Mouse (Mus musculus) gastrocnemius, postnatal 4 days (tissue): Measurements from ENCODE around the gene Nop9. TPM values are rescaled to one million over a fixed set of nuclear protein-coding genes. Genes with fewer than 3 reads are reported as not detected.
A peak's percentile ranks its signal among the peaks of the same experiment; 100 is the strongest.

Experiments used
- DNase-seq, 2 experiments: peaks; one replicate each; pipeline ENCODE4 v3.0.0; 2021 to 2022; ENCODE audit warnings: low spot score in 2 of 2, mixed read lengths in 2 of 2
- total RNA-seq, 2 experiments: library from RNA; stranded (reverse); gene quantifications; 2 replicates each; pipeline ENCODE4 v1.2.3; 2021

Gene Nop9
- total RNA-seq, 2 experiments from 2014 or later = 16.9 to 18.5 TPM

GRCm38 (mm10) chr14:55726261-55726660 lies 19.2 kb upstream of the Nop9 start:
- no peak for DNase-seq

DNA sequence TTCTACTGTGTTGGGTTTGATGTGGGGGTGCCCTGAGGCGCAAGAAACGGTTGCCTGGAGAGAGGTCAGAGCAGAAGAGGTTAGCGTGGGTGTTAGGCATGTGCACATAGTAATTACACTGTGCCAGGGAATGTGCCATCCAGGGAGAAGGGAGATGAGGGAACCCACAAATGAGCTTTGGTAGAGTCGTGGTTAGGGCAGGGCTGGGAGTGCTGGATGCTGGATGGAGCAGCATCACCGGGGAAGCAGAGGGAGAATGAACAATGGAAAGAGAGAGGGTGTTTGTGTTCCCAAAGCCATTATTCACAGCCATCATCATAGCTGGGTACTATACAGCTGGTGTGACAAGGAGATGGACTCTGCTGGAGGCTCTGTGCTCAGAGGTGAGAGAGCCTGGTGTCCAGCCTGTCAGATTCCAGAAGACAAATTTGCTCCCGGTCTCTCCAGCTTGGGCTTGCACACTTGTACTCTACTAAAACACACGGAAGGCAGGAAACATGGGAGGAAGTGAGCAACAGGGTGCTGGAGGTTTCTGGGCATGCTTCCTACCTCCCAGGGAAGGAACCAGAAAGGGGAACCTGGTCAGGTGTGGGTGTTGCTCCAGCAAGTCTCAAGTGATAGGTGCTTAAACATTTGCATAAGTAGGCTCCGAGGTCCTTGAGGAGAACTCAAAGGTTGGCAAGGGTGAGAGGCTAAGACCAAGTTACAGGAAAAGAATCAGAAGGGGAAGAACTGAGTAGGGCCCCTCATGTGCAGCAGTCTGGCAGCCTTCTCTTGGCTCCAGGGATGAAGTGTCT lies 17.4 kb upstream of the Nop9 start:
- DNase-seq = no peak

DNA sequence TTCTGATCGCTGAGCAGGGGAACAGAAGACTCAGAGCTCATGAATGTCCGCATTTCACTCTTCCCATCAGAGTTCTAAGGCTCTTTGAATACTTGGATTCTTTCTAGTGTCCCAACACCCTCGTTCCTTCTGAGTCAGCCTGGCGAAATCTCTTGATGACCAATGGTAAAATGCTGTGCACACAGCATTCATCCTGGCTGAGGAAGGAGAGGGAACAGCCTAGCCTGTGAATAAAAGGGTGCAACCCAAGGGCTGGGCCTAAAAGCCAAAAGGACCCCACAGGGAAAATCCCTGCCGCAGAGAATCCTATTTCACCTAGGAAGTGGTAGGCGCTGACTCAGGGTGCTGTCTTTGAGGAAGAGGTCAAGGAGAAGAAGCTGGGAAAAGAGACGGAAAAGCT lies 15.4 kb upstream of the Nop9 start:
- no peak for DNase-seq

DNA sequence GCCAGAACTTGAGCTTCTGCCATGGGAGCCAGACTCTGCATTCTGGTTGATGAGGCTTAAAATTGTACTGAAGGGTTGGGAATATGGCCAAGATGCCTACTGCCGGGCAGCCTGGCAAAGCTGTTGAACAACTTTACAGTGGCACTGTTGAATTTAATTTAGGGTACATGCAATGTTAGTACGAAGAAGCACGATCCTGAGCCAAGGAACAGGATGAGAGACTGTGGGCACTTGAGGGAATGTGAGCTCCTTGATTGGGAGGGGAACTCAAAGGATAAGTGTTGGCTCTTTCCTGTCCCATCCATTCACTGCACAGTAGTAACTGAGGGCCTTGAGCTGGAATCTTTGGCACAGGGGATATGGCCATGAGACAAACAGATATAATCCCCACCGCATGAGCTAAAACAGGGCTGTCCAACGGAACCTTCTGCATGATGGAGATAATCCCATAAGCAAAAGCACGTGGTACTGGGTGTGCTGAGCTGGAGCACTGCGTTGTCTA lies 14.9 kb upstream of the Nop9 start:
- DNase-seq = no peak

- DNase-seq = no peak
These were observed 11.6 kb upstream of the Nop9 start for GRCm38 (mm10) chr14:55733889-55734288.

DNA sequence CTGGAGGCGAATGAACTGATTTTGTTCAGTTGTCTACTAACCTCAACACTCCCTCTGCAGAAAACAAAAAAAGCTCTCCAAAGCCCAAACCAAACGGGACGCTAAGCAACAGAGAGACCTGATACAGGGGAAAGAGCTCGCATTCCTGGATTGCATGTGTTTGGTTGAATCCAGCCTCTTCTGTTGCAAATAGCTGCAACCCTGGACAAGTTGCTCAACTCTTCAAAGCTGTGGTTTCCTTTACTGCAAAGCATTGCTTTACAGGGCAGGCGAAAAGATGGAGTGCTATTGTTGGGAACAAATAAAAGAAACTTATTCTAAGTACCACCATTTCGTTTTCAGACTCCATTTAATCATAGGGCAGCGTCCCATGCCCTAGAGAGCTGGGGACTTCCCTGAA lies 10.6 kb upstream of the Nop9 start:
- DNase-seq = no peak

GRCm38 (mm10) chr14:55735334-55735733 lies 10.2 kb upstream of the Nop9 start:
- no peak for DNase-seq

DNA sequence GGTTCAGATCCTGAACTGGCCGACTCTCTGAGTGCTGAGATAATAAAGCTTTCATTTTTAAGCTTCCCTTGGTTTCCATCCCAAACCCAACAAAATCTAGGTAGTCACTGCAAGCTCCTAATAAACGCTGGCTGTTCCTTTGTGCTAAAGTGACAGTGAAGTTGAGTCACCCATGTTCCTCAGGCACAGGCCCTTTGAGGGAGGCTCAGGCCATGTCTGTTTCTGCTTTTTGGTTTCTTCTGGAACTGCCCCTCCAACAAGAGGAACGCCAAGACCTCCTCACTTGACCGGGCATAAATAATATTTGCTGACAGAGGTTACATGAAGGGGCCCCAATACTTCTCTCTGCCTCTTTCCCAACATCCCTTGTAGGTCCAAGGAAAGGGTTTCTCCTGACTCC lies 9.7 kb upstream of the Nop9 start:
- no peak for DNase-seq

DNA sequence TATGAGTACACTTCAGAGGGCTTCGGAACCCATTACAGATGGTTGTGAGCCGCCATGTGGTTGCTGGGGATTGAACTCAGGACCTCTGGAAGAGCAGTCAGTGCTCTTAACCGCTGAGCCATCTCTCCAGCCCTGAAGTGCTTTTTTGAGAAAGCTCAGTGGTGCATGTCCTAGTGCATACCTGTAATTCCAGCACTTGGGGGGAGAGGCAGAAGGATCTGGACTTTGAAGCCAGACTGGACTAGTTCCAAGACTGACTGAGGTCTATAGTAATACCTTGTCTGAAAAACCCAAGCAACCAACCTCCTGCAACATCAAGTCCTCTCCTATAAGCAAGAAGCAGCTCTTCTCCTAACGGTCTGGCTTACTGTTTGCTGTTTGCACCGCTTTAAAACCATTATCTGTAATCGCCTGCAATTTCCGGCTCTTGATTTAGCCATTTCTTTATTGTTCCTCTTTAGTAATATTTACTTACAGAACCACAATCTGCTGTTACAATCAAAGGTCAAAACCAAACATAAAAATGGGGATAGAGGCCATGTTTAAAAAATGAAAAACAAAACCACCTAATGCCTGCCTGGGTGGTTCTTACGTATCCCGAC lies 8.3 kb upstream of the Nop9 start:
- DNase-seq = no peak

GRCm38 (mm10) chr14:55743711-55744110 lies 1.8 kb upstream of the Nop9 start:
- DNase-seq = peak; percentile 83 to 87

- DNase-seq = no peak
These were observed 356 bp downstream of the Nop9 start for GRCm38 (mm10) chr14:55745861-55746237.

DNA sequence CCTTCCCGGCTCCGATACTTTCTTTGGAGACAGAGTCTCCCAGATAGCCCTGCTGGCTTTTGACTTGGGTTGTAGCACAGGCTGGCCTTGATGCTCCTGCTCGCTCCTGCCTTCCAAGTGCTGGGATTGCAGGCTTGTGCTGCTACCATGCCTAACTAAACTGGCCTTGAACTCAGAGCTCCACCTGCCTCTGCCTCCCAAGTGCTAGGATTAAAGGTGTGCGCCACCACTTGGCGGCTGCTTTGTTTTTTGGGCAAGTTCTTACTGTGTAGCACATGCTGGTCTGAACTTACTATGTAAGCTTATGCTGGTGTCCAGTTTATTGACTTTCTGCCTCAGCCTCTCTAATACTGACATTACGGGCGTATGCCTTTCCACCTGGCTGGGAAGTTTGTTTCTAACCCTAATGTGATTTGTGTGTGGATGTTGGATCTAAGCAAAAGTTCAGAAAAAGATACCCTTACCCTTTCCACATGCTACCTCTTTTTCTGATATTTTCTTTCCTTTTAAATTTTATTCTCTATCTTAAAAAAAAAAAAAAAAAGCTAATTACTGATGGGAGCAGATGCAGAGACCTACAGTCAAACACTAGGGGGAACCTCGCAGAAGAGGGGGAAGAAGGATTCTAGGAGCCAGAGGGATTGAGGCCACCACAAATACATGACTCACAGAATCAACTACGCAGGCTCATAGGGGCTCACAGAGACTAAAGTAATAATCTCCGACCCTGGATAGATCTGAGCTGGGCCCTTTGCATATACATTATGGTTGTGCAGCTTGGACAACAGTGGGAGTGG lies 1.8 kb downstream of the Nop9 start:
- DNase-seq = no peak

DNA sequence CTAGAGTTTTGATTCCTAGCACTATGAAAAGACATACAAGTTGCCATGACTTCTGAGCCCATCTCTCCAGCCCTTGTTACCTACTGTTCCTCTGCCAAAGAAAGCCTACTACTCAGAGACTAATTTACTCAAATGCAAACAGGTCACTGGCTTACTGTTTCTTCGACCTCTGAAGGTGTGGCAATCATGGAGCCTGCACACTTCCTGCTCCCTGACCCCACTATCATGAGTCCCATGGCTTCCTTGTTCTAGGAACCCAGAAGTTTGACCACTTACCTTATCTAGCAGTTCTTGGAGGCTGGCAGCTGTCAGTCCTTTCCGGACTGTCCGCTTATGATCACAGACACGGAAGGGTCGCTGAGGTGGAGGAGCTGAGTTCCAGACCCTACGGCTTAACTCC lies 12.1 kb downstream of the Nop9 start:
- DNase-seq = no peak

- no peak for DNase-seq
These were observed 12.9 kb downstream of the Nop9 start, which contains the start of gene Cideb for GRCm38 (mm10) chr14:55758363-55758784. Cideb (minus strand) TSS chr14:55758458.

DNA sequence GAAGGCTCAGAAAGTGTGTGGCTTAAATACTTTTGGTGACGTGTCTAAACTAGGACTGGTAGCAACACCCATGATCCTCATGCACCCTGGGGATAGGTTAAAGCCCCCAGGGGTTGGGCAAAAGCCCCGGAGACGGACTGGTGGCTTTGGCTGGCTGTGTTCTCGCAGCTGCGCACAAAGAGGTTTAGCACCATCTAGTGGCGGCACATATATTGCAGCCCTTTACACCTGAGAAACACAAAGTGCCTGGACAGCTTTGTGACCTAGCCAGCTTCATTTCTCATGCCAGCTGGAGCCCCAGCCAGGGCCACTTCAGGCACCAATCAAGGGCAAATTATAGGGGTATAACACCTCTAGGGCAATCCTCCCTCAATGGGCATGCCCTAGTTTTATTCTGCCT lies 14.7 kb downstream of the Nop9 start:
- peak; percentile 49 to 76 for DNase-seq

DNA sequence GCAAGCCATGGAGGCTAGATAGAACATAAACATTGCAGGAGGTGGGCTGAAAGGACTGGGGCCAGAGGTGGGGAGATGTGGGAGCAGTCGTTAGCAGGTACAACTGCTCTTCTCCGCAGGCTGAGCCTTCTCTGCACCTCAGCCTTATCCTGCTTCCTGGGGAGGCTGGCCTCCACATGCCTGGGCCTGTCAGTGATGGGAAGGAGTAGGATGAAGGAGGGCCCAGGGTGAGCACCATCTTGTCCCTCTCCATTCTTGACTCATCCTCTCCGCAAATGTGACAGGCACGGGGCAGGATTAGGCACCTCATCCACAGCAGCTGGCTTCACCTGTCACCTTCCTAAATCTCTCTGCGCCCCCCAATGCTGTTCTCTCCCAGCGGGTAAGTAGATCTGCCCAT lies 15.7 kb downstream of the Nop9 start, which contains the start of gene Ltb4r2:
Gene Ltb4r2 (plus strand): TSS at position 266 of the 400 bp plus-strand sequence.
- DNase-seq = no peak

DNA sequence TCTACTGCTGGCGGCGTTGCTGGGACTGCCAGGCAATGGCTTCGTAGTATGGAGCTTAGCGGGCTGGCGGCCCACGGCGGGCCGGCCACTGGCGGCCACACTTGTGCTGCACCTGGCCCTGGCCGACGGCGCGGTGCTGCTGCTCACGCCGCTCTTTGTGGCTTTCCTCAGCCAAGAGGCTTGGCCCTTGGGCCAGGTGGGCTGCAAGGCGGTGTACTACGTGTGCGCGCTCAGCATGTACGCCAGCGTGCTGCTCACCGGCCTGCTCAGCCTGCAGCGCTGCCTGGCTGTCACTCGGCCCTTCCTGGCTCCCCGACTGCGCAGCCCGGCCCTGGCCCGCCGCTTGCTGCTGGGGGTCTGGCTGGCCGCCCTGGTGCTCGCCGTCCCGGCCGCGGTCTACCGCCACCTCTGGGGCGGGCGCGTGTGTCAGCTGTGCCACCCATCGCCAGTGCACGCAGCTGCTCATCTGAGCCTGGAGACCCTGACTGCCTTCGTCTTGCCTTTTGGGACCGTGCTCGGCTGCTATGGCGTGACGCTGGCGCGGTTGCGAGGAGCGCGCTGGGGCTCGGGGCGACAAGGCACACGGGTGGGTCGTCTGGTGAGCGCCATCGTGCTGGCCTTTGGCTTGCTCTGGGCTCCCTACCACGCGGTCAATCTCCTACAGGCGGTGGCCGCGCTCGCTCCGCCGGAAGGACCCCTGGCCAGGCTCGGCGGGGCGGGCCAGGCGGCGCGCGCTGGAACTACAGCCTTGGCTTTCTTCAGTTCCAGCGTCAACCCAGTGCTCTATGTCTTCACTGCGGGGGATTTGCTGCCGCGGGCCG lies 16.7 kb downstream of the Nop9 start:
- DNase-seq = peak; percentile 50 to 64

GRCm38 (mm10) chr14:55763166-55763565 lies 17.7 kb downstream of the Nop9 start:
- no peak for DNase-seq

DNA sequence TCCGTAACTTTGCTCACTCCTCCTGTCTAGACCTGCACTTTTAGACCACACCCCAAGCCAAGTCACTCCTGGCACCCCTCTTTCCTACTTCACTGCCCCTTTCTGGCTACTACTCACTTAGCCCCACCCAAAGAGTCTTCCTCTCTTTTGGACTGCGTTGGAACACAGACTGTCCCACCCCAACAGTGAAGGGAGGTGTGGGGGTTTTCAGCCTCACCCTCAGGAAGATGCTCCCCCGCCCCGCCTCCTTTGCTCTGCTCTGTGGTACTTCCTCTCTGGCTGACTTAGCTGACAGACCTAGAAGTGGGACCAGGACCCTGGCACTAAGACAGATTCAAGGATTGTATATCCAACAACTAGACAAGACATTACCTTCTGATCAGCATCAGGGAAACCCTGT lies 20.2 kb downstream of the Nop9 start, which contains the start of gene Ltb4r1:
Gene Ltb4r1 (plus strand): TSS at position 267 of the 400 bp plus-strand sequence.
- no peak for DNase-seq

DNA sequence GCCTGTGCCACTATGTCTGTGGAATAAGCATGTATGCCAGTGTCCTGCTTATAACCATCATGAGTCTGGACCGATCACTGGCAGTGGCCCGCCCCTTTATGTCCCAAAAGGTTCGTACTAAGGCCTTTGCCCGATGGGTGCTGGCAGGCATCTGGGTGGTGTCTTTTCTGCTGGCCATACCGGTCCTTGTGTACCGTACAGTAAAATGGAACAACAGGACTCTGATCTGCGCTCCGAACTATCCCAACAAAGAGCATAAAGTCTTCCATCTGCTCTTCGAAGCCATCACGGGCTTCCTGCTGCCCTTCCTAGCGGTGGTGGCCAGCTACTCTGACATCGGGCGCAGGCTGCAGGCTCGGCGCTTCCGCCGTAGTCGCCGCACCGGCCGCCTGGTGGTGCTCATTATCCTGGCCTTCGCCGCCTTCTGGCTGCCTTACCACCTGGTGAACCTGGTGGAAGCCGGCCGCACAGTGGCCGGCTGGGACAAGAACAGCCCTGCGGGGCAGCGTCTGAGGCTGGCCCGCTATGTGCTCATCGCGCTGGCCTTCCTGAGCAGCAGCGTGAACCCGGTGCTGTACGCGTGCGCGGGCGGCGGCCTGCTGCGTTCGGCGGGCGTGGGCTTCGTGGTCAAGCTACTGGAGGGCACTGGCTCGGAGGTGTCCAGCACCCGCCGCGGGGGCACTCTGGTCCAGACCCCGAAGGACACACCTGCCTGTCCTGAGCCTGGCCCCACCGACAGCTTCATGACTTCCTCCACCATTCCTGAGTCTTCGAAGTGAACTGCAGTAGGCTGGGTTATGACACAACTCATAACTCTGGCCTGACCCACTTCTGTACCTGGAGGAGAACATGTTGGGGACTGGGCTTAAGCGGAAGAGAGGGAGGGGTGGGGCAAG lies 22.3 kb downstream of the Nop9 start:
- DNase-seq = peak in 1 of 2 experiments; percentile 53
